Mouse (Mus musculus) kidney, adult 8-10 months (tissue): ENCODE data around the gene Gm9887.
"Not testable (repeated sequence)": the region's sequence is repeated elsewhere in the genome, so short reads cannot be mapped to it uniquely, and the experiment has no call there.

Source experiments
- DNase-seq, 2 experiments: peaks; one replicate each; pipeline ENCODE4 v3.0.0; 2022

The Gm9887 gene

DNA sequence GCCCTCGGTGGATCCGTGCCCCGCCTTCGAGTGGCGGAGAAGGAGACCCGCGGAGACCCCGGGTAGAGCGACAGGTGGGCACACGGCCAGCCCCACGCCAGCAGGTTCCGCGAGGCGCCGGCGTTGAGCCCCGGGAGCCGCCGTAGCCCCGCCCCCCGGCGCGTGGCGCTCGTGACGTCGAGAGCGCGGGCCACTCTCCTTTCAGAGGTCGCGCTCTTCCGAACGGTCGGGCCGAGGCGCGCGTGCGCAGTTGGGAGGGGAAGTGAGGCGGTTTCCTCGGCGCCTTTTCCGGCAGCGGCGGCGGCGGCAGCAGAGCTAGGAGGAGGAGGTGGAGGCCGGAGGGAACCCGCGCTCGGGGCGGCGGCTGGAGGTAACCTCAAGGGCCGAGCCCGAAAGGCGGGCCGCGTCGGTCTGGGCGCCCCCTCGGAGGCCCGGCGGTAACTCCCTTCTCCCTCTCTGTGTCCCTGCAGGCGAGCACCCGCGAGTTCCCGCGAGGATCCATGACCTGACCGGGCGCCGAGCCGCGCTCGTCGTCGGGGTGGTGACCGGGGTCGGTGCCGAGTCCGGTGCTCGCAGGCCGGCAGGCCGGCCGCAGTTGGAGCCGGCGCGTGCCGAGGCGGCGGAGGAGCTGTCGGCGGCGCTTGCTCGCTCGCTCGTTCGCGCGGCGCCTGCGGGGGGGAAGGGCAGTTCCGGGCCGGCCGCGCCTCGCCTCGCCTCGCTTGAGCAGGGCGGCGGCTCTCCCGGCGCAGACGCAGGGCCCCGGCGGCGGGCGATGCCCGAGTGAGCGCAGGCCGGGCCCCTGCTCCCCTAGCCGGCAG is at the start of gene Gm9887, which contains the start of gene Arf6:
TSS of gene Gm9887 (minus strand) at position 605 of the 818 bp plus-strand sequence.
TSS of gene Arf6 (plus strand) at position 297 of the 818 bp plus-strand sequence.
- DNase-seq: peak; percentile 97

DNA sequence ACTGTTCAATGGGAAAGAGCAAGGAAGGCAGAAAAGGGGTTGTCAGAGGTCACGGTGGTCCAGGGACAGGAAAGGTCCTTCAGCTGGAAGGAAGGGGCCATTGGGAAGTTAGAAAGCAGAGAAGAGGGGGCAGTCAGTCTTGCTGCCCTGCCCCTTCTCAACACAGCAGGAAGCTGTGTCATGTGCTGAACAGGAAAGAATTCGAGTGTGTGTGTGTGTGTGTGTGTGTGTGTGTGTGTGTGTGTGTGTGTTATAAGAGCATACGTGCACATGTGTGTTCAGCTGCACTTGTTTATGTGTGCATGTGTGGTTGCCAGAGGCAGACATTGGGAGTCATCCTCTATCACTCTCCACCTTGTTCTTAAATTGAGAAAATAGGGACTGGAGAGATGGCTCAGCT is 48.5 kb upstream of the Gm9887 start:
- no peak for DNase-seq

DNA sequence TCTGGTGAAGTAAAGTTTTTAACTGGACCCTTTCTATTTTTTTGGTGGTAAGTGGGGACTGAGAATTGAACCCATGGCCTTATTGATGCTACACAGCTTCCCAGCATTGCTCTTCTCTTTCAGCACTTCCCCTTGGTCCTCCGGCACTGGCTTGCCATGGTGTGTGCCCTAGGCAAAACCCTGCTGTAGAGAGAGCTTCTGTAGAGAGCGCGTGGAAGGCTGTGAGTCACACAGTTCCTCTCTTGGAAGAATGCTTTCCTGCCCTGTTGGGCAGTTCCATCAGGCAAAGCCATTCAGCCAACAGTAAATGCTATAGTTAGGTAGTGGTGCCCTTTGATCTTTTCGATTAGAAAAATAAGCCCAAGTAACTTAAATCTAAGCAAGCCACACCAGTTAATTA is 47.3 kb upstream of the Gm9887 start:
- DNase-seq: no peak

DNA sequence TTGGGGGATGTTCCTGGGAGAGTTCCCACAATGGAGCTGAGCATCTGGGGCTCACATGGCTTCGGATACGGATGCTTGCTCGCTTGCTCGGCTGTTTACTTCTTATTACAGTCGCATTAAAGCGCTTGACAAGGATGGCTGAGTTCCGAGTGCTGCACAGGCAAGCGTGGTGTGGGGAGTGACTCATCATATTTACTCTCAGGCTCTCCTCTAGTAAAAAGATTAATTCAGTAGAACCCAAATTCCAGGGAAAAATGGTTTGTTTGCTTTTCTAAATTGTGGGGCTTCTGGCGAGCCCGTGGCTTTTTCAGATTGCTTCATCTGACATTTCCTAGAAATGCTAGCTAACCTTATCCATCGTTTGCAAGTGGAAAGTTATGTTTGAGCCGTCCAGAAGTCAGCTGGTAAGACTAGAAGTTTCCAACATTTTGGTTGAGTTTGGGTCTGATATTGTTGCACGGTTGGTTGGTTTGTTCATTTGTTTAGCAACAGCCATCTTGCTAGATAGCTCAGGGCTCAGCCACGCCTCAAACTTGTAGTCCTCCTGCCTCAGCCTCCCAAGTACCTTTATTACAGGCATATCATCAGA is 46.9 kb upstream of the Gm9887 start:
- DNase-seq: no peak

DNA sequence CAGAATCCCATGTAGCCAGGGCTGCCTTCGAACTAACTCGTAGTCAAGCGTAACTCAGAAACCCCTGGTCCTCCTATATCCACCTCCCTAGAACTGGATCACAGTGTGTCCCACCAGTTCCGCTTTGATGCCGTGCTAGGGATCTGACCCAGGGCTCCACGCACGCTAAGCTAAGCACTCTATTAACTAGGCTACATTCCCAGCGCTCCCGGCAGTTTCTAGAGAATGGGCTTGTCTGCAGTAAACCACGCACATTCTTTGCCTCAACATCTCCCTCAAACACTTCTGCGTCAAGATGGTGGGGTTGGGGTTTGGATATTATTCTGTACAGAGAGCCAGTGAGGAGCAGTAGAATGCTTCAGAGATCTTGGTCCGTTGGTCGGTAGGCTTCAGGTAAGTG is 46.3 kb upstream of the Gm9887 start:
- DNase-seq: no peak

DNA sequence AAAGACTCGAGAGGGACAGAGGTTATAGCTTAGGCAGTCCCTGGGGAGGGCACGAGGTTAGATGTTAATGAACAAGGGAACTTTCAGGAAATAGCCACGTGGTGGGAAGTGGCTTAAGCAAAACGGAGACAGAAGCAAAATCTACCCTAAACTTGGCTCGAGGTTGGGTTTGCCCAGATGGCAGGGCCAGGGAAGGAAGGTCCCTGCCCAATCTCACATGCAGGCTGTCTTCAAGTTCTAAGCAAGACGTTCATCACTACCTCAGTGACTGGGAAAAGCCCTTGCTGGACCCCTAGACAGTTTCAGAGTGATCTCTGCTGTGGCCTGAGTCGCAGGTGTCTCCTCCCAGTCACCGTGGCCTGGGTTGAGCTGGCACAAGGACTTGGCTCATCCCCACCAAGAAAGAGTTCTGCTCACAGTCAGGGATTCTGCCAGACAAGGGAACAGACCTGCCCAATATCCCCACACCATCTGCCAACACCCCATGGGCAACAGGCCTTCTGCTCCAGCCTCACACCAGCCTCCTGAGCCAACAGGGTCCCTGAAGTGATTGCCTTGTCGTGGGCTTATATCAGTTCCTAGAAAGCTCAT is 45.5 kb upstream of the Gm9887 start:
- DNase-seq: peak; percentile 20 to 32

DNA sequence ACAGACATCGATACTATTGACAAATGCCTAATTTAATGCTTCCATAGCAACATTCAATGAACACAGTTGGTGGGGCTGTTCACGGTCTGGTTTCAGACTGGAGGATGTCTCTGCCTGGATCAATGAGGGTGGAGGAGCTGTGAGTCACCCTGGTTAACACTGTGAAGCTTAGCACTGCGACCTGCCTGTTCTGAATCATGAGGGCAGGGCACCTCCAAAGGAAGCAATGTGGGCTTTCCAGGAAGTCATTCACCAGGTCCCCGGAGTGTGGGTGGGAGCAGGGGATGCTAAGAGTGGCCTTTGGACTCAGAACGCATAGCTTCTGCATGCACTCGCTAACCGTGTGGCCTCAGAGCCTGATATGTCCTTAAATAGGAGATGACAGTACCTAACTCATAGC is 44.5 kb upstream of the Gm9887 start:
- no peak for DNase-seq

DNA sequence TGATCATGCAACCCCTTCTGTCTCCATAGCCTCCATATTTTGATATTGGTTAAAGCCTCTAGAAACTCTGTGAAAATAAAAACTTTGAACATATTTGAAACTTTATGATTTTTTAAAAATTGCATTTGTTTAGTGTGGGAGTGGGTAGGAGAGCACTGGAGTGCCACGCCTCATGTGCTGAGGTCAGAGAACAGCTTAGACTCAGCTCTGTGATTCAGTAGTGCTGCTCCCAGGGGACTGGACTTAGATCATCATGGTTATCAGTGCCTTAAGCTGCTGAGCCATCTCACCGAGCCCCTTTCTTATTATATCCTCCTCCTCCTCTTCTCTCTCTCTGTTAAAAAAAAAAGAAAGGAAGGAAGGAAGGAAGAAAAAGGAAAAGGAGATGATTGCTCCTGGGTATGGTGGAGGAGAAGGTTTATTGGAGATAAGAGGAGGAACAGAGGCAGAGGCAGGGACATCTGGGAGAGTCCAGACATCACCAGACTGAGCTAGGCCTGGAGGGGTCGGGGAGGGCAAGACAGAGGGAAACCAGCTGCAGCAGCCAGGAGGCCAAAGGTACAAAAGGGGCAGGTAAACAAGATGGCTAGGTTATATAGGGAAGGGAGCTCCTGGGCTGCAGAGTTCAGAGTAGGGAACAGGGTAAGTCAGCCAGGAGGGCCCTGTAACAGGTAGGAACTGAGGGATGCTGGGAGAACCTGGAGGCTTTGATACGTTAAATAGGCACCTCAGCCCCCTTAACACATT is 42.7 kb upstream of the Gm9887 start:
- DNase-seq: no peak

DNA sequence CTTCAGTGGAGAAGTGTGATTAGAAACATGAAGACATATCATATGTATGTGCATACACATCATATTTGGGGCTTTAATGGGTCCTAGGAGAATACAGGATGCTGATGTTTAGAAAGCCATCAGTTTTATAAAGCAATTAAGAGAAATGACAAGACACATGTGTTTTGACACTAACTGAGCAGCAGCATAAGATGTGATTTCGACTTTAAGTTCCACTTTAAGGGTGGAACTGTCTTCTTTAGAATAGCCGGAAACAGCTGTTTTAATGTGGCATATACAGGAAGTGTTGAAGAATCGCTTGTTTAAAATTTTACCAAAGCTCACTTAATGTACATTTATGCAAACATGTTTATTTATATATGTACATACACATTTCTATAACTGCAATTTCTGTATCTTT is 41.0 kb upstream of the Gm9887 start:
- DNase-seq: no peak

DNA sequence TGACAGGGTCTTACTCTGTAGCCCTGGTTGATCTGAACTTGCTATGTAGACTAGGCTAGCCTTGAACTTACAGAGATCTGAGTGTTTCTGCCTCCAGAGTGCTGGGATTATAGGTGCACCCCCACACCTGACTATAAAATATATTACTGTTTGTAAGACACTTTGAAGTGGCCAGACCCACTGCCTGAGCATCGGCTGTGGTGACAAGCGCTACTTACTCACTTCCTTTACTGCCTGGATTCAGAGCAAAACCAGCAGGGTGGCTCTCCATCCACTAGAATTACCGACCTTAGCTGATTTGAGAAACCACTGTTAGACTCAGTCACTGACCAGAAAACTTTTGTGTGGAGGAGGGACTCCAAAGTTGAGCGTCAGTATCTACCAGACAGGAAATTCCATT is 39.7 kb upstream of the Gm9887 start:
- DNase-seq: no peak

DNA sequence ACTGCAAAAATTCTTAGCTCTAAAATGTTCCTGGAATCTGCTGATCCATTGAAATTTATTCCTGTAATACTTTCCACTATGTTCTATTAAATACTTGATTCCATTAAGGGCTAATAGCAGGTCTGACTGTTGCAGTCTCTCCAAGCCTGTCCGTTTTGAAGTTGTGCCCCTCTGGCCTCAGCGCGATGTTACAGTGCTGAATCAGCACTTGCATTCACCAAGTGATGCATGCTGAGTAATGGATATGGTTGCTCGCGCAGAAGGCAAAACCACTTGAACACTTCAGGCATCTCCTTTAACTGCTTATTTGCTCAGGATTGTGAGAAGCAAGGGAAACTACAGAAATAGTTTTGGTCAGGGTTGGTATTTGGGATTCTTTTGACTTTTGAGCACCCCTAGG is 38.5 kb upstream of the Gm9887 start:
- no peak for DNase-seq

DNA sequence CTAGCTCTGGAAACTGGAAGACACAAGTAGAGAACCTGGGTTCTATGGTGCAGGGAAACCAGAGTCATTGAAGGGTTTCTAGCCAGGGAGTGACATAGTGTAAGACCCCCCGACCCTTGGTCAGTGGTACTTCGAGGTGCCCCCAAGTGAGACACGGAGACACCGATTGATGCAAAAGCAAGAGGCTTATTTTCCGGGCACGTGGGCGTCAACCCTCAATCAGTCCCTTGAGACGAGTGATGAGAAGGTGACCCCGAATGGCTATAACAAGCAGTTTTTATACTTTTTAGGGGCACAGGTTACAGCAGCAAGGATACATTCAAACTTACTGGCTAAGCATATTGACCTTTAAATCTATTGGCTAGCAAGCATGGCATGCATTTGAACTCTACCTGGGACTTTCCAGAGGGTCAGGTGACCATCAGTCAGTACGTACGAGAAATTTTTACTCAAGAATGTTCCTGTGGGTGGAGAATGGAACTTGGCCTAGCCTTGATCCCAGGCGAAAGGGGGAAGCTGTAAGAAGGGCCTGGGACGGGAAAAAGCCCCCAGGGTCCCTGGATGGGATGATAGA is 30.4 kb upstream of the Gm9887 start:
- no peak for DNase-seq

DNA sequence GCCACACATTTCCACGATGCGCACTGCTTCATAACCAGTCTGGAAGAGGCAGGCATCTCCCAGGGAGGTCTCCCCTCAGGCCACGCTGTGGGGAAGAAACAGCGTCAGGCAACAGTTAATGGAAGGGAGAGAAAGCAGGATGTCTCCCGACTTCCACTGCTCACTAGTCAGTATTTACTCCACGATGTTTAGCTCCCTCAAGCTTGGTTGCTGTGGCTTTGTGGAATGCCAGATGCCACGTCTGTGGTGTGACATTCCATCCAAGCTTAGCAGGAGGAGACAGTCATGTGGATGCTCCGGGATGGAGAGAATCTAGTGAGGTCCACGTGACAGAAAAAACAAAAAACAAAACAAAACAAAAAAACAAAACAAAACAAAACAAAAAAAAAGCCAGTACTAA is 29.8 kb upstream of the Gm9887 start:
- DNase-seq: no peak

DNA sequence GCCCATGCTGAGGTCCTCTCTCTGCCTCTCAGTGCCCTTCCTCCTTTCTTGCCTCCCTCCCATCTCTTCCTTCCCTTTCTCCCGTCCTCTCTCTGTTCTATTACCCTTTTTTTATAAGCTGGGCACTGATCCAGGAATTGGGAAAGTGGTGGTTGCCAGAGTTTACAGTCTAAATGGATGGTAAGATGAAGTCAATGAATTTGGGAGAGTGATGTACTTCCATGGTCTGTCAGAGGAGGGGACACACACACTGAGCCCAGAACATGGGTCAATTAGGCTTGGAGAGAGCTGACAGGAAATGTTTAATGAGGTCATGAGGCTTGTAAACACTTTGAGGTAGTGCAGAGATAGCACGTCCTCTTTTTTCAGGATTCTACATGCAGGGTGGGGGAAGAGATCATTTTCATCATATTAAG is 28.6 kb upstream of the Gm9887 start:
- no peak for DNase-seq

DNA sequence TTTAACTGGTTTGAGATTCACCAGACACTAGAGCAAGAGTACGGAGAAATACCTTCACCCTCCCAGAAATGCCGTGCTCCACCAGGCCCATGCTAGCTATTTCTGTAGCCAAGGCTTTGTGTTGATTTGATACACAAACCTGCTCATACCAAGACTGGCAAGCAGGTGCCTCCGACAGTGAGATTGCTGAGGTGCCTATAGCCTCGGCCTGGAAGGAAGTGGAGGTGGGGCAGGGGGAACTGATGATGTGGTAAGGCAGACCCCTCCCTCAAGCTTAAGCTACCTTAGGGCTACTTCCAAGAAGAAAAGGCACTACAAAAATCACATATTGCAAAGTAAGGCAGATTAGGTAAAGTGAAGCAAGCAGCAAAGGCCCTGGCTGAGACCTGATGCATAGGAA is 28.1 kb upstream of the Gm9887 start:
- DNase-seq: no peak

DNA sequence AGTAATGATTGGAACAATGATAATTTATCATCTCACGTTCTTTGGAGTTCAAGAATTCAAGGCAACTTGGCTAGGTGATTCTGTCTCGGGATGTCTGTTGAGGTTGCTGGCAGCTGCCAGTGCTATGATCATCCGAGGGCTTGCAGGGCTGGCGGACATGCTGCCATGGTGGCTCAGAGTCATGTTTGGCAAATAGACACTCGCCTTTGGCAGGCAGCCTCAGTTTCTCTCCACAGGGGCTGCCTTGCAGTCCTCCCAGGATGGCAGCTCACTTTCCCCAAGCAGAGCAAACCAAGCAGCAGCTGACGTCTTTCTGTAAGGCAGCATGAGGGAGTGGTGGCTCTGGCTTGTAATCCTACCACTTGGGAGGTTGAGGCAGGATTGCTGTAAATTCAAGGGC is 22.2 kb upstream of the Gm9887 start:
- no peak for DNase-seq

DNA sequence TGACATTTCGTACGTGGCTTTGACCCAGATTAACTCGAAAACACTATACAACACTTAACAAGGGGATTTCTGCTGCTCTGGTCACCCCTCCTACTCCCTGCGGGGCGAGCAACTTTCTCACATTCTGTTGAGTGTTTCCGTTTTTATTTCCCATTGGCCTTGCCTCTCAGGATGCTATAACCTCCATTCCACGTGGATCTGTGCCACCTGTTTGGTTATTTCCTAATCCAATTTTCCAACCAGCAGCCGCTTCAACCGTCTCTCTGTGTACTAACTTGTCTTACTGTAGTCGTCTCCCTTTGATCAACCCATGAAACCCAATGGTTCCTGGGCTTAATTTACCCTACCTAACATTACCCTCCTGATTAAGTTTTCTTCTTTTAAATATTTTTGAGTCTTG is 20.8 kb upstream of the Gm9887 start:
- no peak for DNase-seq

DNA sequence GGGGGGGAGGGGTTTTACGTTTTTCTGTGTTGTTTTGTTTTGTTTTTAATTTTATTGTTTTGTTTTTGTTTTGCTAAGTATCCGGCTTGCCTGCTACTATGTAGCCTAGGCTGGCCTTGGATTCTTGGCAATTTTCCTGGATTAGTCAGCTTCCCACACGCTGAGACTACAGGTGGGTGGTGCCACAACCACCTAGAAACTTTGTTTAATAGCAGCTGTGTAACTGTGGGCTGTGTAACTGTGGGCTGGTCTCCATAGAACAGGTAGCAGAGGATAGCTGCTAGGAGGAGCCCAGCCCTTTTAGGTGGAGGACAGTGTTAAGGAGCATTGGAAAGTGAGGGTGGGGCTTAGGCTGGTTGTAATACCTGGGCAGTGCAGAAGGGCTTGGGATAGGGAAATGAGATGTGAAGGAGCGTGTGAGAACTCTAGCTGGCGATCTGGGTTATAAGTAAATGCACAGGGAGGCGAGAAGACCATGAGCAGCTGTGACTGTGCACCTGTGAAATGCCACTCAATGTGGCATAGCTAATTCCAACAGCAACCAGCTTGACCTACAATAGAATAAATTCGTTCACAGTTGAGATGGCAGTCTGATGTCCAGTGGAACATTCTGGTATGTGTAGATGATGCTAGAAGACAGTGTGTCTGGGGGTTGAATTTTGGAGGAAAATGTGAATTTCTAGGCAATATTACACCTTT is 17.9 kb upstream of the Gm9887 start:
- no peak for DNase-seq

DNA sequence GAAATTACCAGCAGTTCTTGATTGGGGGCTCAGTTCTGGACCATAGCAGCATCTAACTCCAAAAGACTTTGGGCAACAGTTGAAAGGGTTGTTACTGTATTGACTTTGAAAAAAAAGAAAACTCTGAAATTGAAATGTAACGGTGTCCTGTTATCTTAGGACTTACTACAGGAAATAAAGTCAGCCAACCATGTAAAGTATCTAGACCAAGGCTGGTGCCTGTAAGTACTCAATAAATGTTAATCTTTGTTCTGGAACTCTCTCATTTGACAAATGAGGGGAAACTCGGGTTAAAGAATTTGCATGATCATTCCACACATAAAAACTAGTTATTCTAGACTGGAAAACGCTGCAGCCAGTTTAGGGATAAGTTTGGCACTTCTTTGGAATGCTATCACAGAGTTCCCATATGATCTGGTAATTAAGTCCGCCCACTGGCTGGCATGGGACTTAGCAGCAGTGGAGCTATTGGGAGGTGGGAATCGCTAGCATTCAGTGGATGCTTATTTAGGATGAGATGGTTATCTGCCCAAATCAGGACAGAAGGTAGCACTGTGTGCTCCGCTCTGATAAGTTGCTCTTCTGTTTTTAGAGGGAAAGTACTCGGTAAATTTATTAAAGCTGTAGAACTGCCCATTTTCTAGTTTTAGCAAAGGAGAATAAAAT is 17.1 kb upstream of the Gm9887 start:
- no peak for DNase-seq

DNA sequence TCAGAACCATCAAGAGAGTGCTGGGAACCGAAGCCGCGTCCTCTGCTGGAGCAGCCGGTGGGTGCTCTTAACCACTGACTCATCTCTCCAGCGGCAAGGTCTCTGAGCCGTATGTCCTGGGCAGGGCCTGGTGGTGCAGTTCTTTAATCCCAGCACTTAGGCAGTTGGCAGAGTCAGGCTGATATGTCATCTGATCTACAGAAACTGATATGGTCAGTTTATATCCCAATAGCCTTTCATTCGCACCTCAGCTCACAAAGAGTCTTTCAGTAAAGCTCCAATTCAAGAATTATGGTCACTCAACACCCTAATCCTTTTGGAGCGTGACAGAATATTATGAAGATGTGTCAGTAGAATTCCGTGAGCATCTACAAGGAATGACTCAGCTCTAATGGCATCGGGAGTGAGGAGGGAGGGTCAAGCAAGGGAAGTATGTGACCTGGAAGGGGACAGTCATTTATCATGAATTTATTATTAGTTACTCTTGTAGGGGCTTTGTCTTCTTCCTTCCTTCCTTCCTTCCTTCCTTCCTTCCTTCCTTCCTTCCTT is 16.1 kb upstream of the Gm9887 start:
- no peak for DNase-seq

DNA sequence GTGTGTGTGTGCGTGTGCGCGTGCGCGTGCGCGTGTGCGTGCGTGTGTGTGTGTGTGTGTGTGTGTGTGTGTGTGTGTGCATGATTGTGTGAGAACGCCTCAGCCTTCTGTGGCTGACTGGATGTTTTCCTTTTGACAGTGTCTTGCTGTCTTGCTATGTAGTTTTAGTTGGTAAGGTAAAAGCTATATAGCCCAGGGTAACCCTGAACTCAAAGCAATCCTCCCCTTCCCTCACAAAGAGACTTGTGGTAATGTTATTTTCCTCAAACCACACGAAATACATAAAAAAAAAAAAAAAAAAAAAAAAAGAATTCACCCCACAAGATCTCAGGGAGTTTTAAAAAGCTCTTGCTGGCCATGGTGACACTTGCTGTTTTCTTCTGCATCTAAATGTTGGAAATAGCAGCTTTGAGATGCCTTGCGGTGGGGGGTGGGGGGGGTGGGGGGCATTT is 14.0 kb upstream of the Gm9887 start:
- DNase-seq: not testable (repeated sequence)
